Mouse (Mus musculus) kidney, adult 2 months (tissue): ENCODE measurements around the gene Plcb1. TPM values are rescaled to one million over a fixed set of nuclear protein-coding genes. Genes with fewer than 3 reads are reported as not detected.
A peak's percentile ranks its signal among the peaks of the same experiment; 100 is the strongest.
"Not testable (repeated sequence)": the region's sequence is repeated elsewhere in the genome, so short reads cannot be mapped to it uniquely, and the experiment has no call there.

ENCODE experiments used
- DNase-seq: peaks from one replicate; pipeline ENCODE4 v3.0.0; 2021
- H3K27ac ChIP-seq: fragments of 200-500 bp; 2 replicates; pipeline ENCODE4 v1.5.1; 2012; ENCODE audit warnings: low read depth, low read length, control low read depth, inconsistent platforms; ENCODE audit not compliant: insufficient read depth
- H3K27me3 ChIP-seq: fragments of 200-500 bp; replicated peaks from 2 replicates; pipeline ENCODE4 v1.6.1; 2012; ENCODE audit warnings: mild to moderate bottlenecking, moderate library complexity, low read length, inconsistent platforms; ENCODE audit not compliant: control insufficient read depth, insufficient read depth
- H3K36me3 ChIP-seq: fragments of 200-500 bp; 2 replicates; pipeline ENCODE4 v1.6.1; 2012; ENCODE audit warnings: mild to moderate bottlenecking, moderate library complexity, low read length, inconsistent platforms; ENCODE audit not compliant: control insufficient read depth, insufficient read depth
- H3K4me1 ChIP-seq: fragments of 200-500 bp; 2 replicates; pipeline ENCODE4 v1.6.1; 2011; ENCODE audit warnings: low read length; ENCODE audit not compliant: control insufficient read depth, insufficient read depth
- H3K4me3 ChIP-seq: fragments of 200-500 bp; 2 replicates; pipeline ENCODE4 v1.5.1; 2011; ENCODE audit warnings: mild to moderate bottlenecking, low read depth, low read length, control low read depth; ENCODE audit not compliant: insufficient read depth
- CTCF ChIP-seq: fragments of 200-500 bp; conservative IDR thresholded peaks from 2 replicates; pipeline ENCODE4 v1.5.1; 2011; ENCODE audit warnings: low read depth, mild to moderate bottlenecking, control low read depth, low read length, moderate library complexity, mixed read lengths; ENCODE audit not compliant: insufficient read depth, insufficient read length
- POLR2A ChIP-seq: fragments of 200-500 bp; IDR thresholded peaks from one replicate; pipeline ENCODE4 v1.6.1; 2011; ENCODE audit warnings: low read depth, low read length, control low read depth
- WGBS: fragments of 180-500 bp; shearing (Covaris S2); methylation state at CpG from one replicate; pipeline ENCODE4 v1.1.7; 2018; 5-methylcytosine and 5-hydroxymethylcytosine counted together
- polyA plus RNA-seq: library from polyadenylated mRNA; depleted of rRNA; stranded (reverse); fragments of >200 nt; gene quantifications from 2 replicates; pipeline ENCODE4 v1.2.3, GENCODE M21; 2012

The Plcb1 gene
- polyA plus RNA-seq, 1 experiment = 5.0 TPM

DNA sequence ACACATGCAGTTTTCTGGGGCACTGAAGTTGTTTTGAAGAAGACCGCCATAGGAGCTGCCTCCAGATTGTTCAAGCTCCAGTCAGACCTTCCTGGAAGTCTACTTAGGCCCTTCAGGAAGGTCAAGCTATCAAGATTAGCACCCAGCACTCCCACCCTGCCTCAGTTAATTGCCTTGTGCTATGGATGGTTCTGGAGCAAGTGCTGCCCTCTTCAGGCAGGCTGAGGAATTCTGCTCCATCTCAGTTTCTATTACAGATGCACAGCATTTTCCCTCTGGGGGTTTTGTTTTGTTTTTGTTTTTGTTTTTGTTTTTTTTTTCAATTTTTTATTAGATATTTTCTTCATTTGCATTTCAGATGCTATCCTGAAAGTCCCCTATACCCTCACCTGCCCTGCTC is 221.3 kb downstream of the Plcb1 start:
- TF ChIP-seq CTCF (peak; percentile 77), POLR2A (no peak)
- 100% methylated on average over 1 of the region's 1 CpGs for WGBS
- H3K27ac ChIP-seq = no peak overlapping the region
- no peaks in the 10 kb centered on the region for H3K36me3 ChIP-seq
- peak; percentile 30 for DNase-seq
- no peaks in the 10 kb centered on the region for H3K27me3 ChIP-seq
- no peak overlapping the region for H3K4me3 ChIP-seq
- no peaks in the 10 kb centered on the region for H3K4me1 ChIP-seq

DNA sequence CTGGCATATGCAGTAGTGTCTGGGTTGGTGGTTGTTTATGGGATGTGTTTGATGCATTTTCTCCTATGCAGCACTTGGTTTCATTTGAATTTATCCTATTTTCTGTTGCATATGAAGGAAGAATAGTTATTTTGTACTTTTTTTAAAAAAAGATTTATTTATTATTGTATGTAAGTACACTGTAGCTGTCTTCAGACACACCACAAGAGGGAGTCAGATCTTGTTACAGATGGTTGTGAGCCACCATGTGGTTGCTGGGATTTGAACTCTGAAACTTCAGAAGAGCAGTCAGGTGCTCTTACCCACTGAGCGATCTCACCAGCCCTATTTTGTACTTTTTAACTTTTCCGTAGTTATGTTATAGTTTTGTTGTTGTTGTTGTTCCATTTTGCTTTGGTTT is 222.0 kb downstream of the Plcb1 start:
- H3K4me3 ChIP-seq, H3K27me3 ChIP-seq, H3K4me1 ChIP-seq, H3K36me3 ChIP-seq, H3K27ac ChIP-seq, DNase-seq: not testable (repeated sequence)
- 100% methylated on average over 2 of the region's 2 CpGs for WGBS

DNA sequence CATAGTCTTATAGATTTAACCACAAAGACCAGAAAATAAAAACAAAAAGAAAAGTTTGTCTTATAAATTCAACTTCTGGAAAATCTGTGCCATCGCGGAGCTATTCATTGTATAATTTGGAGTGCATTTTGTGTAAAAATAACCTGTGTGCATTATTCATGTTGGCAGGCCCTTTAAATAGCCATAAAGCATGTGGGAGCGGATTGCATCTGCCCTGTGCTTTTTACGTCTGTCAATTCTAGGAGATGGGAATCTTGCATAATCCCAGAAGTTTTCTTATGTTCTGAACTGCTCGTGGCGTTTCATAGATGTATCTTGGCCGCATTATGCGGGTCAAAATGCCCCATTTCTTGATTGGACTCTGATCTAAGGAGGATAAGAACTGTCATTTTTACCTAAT is 224.5 kb downstream of the Plcb1 start:
- no peak overlapping the region for H3K27ac ChIP-seq
- H3K4me3 ChIP-seq = no peak overlapping the region
- TF ChIP-seq POLR2A = no peak
- no peak for TF ChIP-seq CTCF
- H3K4me1 ChIP-seq = no peaks in the 10 kb centered on the region
- no peak for DNase-seq
- 85% methylated on average over 8 of the region's 8 CpGs for WGBS
- no peaks in the 10 kb centered on the region for H3K36me3 ChIP-seq
- no peaks in the 10 kb centered on the region for H3K27me3 ChIP-seq

DNA sequence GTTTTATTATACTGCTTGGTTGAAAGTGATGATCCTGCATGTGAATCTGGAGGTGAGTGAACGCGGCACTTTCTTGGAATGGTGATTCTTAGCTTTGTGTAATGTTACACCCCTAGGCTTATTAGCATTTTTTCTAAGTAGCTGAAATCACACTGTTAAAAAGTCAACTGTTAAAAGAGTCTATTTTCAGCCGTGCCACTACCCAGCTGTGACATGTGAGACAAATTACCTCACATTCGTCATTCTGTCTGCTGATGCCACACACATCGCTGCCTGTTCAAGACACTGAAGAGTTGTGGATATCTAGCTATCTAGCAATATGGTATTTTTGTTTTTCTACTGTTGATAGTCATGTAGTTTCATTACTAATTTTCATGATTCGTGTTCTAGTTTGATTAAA is 229.6 kb downstream of the Plcb1 start:
- WGBS = 59% methylated on average over 6 of the region's 6 CpGs
- H3K4me3 ChIP-seq = no peak overlapping the region
- H3K27me3 ChIP-seq = no peaks in the 10 kb centered on the region
- H3K36me3 ChIP-seq = no peaks in the 10 kb centered on the region
- no peaks in the 10 kb centered on the region for H3K4me1 ChIP-seq
- no peak for TF ChIP-seq CTCF
- no peak for TF ChIP-seq POLR2A
- DNase-seq = no peak
- no peak overlapping the region for H3K27ac ChIP-seq

GRCm38 (mm10) chr2:135018275-135018674 is 232.4 kb downstream of the Plcb1 start:
- 46% methylated on average over 1 of the region's 1 CpGs for WGBS

GRCm38 (mm10) chr2:135018708-135019107 is 232.8 kb downstream of the Plcb1 start:
- 83% methylated on average over 2 of the region's 2 CpGs for WGBS

More at GRCm38 (mm10) chr2:135018275-135018674, 232.4 kb downstream of the Plcb1 start:
- Histone ChIP-seq H3K27ac (no peak overlapping the region), H3K4me1 (no peaks in the 10 kb centered on the region), H3K4me3 (no peak overlapping the region), H3K27me3 (no peaks in the 10 kb centered on the region), H3K36me3 (no peaks in the 10 kb centered on the region)
- no peak for TF ChIP-seq POLR2A
- TF ChIP-seq CTCF = no peak
- no peak for DNase-seq

DNA sequence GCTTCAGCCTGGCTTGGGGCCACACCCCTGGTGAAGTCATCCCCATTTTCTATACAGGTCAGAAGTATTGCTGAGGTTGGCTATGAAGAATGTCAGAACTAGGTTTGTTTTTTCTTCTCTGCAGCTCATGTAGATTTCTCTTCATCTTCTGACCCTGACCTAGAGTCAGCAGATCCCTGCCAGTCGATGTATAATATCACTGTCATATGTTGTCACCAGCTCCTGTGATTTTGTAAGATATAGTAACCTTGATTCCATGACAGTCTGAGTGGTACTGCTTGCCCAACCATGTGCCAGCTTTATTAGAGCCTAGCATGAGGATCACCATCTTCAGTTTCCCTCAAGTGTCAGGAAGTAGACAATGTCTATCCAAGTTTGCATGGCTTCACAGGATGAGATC is 233.7 kb downstream of the Plcb1 start:
- DNase-seq = no peak
- H3K27ac ChIP-seq = no peak overlapping the region
- H3K4me1 ChIP-seq = no peaks in the 10 kb centered on the region
- H3K27me3 ChIP-seq = no peaks in the 10 kb centered on the region
- H3K36me3 ChIP-seq = no peaks in the 10 kb centered on the region
- TF ChIP-seq CTCF = no peak
- TF ChIP-seq POLR2A = no peak
- WGBS = 90% methylated on average over 1 of the region's 1 CpGs
- H3K4me3 ChIP-seq = no peak overlapping the region

More at GRCm38 (mm10) chr2:135018708-135019107, 232.8 kb downstream of the Plcb1 start:
- no peak for TF ChIP-seq POLR2A
- no peak for TF ChIP-seq CTCF
- Histone ChIP-seq H3K27me3 (no peaks in the 10 kb centered on the region), H3K36me3 (no peaks in the 10 kb centered on the region), H3K27ac (no peak overlapping the region), H3K4me3 (no peak overlapping the region), H3K4me1 (no peaks in the 10 kb centered on the region)
- no peak for DNase-seq

- Histone ChIP-seq H3K27ac (no peak overlapping the region), H3K36me3 (no peaks in the 10 kb centered on the region), H3K4me1 (no peaks in the 10 kb centered on the region), H3K27me3 (no peaks in the 10 kb centered on the region), H3K4me3 (no peak overlapping the region)
- TF ChIP-seq POLR2A (no peak), CTCF (no peak)
- WGBS = 64% methylated on average over 5 of the region's 5 CpGs
- no peak for DNase-seq
Observed at GRCm38 (mm10) chr2:135029288-135029687, 243.4 kb downstream of the Plcb1 start.
